Mouse (Mus musculus) regulatory T cell (primary cell): ENCODE measurements around the gene B3gnt9.
"Not testable (repeated sequence)": the region's sequence is repeated elsewhere in the genome, so short reads cannot be mapped to it uniquely, and the experiment has no call there.

ENCODE experiments used
- in situ Hi-C: fragments of 300-600 bp; cut with MboI, MseI; formaldehyde crosslinking; loops from one replicate; pipeline ENCODE4 v1.15.1; 2025; ENCODE audit warnings: high pct_unique_total_duplicates

B3gnt9 gene

DNA sequence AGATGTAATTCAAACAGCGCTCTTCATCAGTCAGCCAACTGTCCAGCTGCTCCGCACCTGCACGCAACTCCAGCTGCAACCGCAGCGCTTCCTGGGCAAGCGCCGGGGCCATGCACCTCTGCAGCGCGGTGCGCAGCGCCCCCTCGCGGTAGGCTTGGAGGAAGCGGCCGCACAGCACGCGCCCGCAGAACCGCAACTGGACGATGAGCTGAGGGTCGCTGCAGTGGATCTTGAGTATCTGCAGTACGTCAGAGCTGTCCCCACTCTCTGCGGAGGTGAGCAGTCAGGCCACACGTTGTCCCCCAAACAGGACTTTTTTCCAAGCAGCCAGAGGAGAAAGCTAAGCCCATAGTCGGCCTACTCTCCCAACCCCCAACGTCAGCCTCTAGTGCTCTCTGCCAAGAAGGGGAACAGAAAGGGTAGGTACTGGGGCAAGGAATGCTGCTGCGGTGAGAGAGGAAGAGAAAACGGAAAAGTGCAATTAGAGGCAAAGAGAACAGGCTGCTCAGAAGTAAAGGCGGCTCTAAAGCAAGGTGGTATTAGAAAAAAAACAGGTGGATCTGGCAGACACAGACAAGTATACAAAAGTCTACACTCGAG lies 4.9 kb upstream of the B3gnt9 start:
- in situ Hi-C loops = loop anchor here (25.0 kb wide), 1 partner anchor 623 kb away; the partner anchor contains the start of genes Ciao2b and Rrad

DNA sequence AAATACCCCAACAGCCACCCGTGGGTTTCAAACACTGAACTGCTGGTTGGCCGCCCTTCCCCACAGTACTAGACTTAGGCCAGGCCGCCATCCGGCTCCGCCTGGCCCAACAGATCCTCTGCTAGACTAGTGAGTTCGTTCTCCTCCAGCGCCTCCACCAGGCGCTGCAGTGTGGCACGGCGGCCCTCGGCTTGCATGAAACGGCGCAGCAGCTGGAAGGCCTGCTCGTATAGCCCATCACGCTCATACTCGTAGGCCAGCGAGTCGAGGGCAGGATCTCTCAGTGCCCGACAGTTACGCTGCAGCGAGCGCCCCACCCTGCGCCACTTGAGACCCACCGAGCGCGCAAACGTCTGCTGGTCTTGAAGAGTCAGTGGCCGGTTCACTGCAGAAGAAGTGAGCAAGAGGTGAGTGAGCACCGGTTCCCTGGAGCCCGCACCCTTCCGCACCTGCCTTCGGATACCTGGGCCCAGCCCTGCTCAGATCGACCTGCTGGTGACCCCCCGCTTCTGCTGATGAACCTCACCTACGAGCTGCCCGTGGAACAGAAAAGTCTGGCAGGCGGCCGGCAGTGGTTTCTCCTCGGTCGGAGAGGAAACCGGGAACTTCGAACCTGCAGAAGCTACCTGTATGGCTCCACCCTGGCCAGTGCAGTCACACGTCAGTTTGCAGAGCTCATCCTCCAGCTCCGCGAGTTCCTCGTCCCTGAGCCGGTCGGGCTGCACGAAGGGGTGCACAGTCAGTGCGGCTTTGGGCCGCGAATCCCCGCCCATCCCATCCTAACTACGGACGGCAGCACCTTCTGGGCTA lies 4.2 kb upstream of the B3gnt9 start:
- in situ Hi-C loops = loop anchor here (25.0 kb wide), 1 partner anchor 622 kb away; the partner anchor contains the start of genes Ciao2b and Rrad

DNA sequence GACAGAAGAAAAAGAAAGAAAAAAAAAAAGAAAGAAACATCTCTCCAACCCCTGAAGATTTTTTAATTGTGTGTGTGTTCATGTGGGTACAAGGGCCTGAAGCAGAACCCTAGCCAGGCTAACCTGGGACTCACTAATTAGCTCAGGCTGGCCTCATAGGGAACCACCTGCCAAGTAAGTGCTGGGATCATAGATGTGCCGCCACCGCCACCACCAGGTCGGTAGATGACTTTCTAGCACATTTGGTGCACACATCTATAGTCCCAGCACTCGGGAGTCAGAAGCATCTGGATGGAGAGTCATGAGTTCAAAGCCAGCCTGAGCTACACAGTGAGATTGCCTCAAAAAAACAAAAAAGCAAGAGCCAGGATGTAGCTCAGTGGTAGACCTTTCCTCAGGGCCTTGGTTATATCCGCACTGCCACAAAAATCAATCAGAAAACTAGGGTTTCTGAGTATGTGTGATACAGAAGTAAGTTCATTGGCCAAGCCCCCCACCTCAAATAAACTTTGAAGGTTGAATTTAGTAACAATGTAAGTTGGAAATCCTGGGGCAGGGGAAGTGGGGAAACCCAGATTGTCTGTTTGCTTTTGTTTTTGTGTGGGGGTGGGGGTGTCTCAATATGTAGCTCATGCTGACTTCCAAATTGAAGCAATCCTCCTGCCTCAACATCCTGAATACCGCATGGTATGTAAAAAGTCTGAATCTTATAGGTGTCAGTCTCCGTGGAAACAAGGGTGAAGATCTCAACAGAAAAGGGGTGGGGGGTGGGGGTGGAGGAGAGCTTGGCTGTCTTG lies 2.6 kb upstream of the B3gnt9 start:
- in situ Hi-C loops = loop anchor here (25.0 kb wide), 1 partner anchor 620 kb away; the partner anchor contains the start of genes Ciao2b and Rrad

DNA sequence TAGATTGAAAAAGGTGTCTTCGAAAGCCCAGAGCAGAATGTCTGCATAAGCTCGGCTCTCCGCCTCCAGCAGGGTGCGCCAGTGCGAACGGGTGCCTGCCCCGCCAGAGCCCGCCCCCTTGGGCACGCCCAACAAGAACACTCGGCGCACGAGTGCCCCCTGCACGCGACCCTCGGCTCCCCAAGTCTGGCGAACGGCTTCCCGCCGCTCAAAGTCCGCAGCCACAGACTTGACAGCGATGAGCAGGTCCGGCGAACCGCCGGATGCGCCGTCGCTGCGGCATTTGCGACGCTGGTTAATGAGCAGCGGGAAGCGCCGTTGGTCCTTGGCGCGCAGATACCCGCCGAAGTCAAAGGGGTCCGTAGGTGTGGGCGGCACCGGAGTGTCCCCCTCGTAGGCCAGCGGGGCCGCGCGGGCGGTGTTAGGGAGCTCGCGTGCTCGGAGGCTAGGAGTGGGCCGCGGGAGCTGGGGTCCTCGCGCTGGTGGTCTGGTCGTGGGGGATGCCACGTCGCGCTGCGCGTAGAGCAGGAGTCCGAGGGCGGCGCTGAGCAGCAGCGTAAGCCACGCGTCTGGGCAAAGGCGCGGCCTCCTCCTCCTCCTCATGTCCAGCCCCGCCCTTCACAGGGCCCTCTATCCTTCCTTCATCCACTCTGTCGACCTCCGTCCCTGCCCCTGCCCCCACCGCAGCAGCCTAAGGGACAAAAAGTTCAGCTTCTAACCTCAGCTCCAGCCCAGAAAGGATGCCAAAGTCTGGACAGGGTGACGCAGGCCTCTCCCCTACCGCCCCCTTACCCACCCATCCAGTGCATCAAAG lies 594 bp downstream of the B3gnt9 start:
- in situ Hi-C loops = loop anchor here (25.0 kb wide), 1 partner anchor 617 kb away; the partner anchor contains the start of genes Ciao2b and Rrad

DNA sequence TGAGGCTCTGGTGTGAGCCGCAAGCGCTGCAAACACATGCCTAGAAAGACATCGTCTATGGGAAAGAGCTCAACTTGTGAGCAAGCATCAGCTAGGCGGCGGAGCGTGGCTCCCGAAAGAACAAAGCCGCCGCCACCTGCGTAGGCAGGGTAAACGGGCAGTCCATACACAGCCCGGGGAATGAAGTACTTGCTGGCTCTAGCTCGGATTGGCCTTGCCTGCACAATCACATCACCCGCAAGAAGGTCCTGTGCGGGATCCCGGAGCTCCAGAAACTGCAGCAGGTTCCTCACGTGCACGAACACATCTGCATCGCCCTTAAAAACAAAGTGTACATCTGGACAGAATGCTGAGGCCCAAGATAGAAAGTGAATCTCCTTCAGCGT lies 1.2 kb downstream of the B3gnt9 start:
- in situ Hi-C loops = loop anchor here (25.0 kb wide), 1 partner anchor 616 kb away; the partner anchor contains the start of genes Ciao2b and Rrad

DNA sequence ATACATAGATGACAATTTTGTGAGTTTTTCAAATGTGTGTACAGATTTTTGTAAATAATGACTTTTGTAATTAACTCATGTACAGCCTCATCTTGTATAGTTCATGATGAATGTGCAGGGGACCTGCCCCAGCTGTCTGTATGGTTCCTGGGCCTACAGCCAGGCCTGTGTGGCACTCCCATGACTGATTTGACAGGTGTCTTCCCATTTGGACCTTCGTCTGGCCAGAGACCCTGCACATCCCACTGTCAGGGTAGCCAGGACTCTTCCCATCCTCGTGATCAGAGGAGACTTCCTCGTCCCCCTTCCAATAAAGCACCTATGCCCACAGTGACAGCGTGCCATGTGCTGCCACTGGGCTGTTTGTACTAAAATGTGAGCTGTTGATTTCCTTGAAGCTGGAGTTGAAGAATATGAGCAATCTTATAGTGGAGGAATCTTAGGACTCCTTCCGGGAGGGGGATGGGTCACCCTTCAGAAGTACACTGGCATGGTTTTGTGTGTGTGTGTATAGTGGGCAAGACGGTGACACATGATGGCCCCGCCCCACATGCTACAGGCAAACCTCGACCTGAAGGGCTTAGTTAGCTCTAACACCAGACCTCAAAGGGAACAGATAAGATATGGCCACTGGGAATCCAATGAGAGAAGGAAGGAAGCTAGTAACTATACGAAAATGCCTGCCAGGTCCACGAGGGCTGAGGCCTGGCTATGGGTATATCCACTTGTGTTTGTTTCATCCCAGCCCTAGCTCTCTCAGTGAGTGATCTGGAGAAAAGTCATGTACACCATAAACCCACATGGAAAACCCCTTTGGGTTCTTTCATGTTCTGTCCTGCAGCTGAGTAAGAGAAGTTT lies 2.0 kb downstream of the B3gnt9 start:
- in situ Hi-C loops = loop anchor here (25.0 kb wide), 1 partner anchor 616 kb away; the partner anchor contains the start of genes Ciao2b and Rrad

DNA sequence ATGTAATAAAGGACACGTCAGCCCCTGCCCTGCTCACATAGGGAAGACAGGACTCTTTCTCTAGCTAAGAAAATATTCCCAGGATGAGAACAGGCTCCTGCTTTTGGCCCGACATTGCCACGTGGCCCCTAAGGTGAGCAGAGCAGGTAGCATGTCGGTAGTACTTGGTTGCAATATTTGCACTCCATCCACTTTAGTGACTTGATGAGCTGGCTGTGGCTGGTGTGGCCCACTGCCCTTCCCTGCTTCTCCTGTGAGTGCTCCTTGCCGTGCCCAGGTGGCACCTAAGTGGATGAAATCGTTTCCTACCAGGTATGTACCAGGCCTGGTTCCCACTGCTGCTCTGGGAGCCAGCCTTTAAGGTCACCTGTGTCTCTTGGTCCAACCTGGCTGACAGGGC lies 3.0 kb downstream of the B3gnt9 start:
- in situ Hi-C loops = loop anchor here (25.0 kb wide), 1 partner anchor 615 kb away; the partner anchor contains the start of genes Ciao2b and Rrad

DNA sequence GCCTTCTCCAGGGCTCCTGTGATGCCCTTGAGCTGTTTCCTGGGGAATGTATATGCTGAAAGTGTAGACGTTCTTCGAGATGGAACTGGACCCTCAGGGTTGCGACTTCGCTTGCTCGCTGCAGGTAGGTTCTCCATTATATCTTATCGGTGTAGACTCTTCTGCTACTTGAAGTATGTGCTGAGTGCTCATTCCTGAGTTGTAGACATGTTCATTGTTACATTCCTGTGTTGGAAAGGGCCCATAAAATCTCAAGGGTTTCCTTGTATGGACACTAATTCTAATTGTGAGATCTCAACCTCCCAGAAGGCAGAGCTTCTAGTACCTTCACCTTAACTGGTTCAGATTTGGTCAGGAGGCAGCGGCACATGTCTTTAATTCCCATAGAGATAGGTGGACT lies 13.9 kb downstream of the B3gnt9 start:
- in situ Hi-C loops = no loop called here

DNA sequence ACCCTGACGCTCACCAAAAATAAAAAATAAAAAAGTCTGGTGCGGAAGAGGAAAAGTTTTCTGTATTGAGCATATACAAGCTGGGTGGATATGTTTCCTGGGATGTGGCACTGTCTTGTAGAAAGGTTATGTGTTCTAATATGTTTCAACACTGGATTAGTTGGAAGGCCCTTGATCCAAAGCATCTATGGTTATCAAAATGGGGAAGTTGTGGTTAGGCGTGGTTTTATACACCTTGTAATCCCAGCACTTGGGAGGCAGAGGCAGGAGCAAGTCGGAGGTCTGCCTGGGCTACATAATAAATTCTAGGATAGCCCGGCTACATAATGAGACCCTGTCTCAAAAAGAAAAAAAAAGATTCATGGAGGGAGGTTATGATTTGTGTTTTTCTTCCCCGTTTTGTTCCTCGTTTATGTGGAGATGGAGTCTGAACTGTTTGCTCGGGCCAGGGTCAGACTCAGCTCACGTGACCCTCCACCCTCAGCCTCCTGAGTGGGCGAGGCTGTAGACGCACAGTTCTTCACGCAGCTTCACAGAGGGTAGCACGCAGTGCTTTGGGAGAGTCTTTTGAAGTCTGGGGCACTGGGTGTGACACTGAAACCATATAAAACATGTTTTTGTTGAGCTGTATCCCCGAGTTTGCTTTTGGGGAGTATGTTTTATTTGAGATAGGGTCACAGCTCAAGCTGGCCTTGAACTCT lies 17.4 kb downstream of the B3gnt9 start:
- in situ Hi-C loops = no loop called here

DNA sequence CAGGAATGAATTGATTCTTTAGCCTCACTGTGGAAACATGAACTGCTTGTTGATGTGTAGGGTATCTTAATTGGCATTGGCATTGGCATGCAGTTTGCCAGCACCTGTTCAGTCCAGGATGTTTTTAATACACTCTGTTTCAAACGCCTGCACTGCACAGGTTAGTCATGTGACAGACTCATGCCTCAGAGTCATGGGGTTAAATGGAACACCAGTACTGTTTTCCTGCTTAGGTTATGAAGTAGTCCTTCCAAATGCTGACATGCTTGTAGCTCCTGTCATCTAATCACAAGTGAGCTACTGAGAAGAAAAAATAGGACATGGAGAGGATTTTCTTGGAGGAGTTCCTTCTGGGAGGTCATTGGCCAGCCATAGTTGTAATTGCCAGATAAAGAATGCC lies 19.7 kb downstream of the B3gnt9 start:
- in situ Hi-C loops = no loop called here

DNA sequence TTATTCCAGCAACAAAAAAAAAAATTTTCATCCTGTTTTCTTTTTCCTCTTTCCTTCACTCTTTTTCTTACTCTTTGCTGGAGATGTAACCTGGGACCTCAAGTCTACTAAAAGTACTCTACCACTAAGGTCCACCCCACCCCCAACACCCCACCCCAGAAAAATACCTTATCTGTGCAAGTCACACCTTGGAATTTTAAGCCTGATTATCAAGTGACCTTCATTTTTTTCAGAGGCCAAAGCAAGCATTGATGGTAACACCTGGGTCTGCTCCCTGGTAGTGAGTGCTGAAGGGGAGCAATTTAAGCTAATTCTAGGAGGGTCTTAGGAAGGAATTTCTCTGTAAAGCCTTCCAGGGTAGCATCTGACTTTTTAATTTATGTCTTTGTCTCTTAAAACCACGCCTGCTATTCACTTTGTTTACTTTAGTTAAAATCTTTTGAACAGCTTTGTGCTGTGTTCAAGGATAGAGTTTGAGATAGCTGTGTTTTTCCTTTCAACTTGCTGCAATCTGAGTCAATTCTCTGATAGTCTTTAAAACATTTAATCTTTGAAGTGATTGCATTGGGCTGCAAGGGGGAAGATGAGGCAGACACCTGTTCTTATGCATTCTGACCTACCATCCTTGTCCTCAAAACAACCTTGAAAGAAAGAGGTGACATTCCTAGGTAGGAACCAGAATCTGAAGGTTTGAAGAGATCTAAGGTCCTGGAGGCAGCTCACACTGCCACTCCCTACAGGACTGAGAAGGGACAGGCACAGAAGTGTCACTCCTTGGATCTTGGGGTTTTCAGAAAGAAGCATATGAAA lies 21.6 kb downstream of the B3gnt9 start:
- in situ Hi-C loops = no loop called here

DNA sequence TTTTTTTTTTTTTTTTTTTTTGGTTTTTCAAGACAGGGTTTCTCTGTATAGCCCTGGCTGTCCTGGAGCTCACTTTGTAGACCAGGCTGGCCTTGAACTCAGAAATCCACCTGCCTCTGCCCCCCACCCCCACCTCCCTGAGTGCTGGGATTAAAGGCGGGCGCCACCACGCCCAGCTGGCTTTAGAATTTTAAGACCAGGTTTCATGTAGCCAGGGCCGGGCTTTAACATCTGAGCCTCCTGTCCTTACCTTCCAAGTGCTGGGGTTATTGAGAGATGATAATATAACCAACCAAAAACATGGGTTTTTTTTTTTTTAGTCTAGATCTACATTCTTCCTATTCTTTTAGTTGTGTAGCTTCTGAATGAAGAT lies 22.6 kb downstream of the B3gnt9 start:
- in situ Hi-C loops = not testable (repeated sequence)

DNA sequence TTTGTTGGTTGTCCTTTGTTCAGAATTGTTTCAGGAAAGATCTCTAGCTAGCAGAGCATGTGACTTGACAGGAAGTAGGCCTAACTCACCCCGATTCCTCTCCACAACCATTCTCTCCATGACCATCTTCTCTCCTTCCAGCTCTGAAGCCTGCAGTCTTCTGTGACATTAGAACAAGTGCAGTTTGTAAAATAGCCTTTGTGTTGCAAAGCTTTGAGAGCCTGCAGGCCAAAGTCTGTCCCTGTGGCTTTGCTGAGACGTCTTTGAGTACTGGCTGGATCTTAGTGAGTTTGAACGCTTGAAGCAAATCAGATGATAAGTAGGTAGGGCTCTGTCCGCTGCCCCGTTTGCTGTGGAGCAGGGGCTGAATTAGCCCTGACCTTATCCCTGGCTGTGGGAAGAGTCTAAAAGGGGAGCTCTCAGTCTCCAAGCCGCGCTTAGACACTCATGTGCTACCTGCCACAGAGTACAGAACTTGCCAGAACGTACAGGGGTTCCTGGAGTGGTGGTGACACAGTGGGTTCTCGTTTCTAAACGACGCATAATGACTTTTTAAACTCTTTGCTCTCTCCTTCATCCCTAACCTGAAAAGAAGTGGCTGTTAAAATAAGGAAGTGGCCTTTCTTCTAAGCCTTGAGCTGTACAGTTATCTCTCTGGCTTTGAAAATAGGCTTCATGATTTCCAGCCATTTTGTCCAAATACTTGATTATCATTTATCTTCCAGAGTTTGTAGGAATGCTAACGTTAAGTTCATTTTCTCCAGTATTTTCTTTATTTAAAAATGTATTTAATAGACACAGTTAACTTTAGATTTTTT lies 23.2 kb downstream of the B3gnt9 start:
- in situ Hi-C loops = no loop called here

DNA sequence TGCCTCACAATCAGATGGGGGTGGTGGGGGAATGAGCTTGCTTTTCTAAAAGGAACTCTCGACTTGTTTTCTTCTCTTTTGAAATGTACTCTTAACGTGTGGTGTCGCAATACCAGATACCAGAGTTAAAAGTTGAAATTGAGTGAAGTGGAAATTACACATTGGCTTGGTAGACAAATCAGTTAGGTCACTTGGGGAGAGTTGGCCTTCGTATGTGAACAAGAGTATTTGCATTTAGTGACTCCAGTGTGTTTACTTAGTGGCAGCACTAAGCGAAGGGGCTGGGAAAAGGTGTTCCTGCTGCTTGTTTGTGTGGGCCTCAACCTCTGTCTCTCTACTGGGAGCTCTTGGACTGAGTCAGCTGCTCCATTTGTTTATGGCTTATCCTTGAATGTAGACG lies 29.0 kb downstream of the B3gnt9 start:
- in situ Hi-C loops = no loop called here

DNA sequence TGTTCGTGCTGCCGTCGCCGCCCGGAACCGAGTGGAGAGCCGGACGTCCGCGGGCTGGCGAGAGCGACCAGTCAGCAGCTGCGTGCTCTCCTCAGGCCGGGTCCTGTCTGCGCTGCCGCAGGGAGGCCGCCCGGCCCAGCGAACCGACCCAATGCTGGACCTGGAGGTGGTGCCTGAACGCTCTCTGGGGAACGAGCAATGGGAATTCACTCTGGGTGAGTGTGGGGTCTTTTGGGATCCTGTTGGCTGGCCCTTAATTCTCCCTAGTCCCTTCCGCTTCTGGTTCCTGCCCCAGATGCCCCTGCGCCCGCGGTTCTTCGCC lies 29.7 kb downstream of the B3gnt9 start:
- in situ Hi-C loops = no loop called here

DNA sequence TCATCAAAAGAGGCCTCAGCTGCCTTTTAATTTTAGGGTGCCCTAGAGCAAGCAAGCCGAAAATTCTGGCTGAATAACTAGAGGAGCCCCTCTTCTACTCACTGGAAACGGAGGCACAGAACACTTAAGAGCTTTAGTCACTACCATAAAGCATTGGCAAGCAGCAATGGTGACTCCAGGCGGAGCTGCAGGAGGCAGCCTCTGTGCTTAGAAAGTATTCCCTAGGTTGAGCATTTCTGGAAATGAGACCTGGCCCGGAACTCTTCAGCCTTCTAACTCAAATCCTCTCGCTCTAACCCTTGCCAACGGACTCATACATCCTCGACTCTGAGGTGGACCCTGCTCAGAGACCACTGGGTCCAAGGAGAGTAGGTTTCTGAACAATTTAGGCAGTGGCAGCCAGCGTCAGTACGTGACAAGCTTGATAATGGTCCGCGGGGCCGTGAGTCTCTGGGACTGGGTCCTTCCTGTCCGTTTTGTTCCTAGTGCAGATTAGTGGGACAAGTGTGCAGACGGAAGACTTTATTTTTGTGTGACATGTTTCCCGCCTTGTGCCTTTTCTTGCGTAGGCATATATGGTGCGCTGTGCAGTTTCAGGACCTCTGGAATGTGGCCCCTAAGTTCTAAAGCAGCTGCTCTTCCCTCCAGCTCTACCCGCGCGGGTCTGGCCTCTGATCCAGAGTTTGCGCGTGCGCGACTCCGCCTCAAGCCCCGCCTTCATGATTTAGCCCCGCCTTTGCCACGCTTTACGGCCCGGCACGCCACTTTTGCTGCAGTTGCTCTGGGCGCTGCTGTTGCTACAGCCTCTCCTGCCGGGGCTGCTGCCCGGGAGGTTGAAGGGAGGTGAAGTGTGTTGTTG lies 30.3 kb downstream of the B3gnt9 start, which contains the start of gene D230025D16Rik:
TSS of gene D230025D16Rik (plus strand) at position 733 of the 859 bp plus-strand sequence.
- in situ Hi-C loops = no loop called here

DNA sequence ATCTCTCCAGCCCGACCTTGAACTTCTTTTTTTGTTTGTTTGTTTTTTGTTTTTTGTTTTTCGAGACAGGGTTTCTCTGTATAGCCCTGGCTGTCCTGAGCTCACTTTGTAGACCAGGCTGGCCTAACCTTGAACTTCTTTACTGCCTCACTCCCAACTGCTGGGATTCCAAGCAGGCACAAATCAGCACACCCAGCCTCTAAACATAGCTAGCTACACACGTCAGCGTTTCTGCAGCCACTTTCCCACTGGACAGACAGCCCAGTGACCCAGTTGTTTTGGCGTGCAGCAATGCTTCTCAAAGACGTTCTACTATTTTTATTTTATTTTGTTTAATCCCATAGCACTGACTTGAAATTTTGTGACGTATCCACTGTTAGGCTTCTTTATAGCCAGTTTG lies 31.1 kb downstream of the B3gnt9 start:
- in situ Hi-C loops = no loop called here
